Mouse (Mus musculus): ENCODE data around the gene Mettl6. TPM values are rescaled to one million over a fixed set of nuclear protein-coding genes. Genes with fewer than 3 reads are reported as not detected.

Mettl6 gene
- total and polyA plus RNA-seq, 3 experiments = 35.6 to 39.2 TPM; not detected in 1

GRCm38 (mm10) chr14:31515895-31516294, 21.1 kb upstream of the Mettl6 start:
- no peaks in the 10 kb centered on the region for H3K4me1 ChIP-seq (ENCODE audit: control insufficient read depth in 1 of 2, insufficient read depth in 2 of 2, low read length in 2 of 2)
- DNase-seq (ENCODE audit: low read depth, low spot score) = no peak
- no peaks in the 10 kb centered on the region for H3K36me3 ChIP-seq (ENCODE audit: control insufficient read depth in 1 of 2, insufficient read depth in 2 of 2, low read length in 2 of 2)
- H3K79me2 ChIP-seq (ENCODE audit: control insufficient read depth, insufficient read depth, low read length, poor library complexity) = no peaks in the 10 kb centered on the region
- no peak overlapping the region for H3K9ac ChIP-seq (ENCODE audit: control insufficient read depth, low read depth, low read length, poor library complexity, severe bottlenecking)
- no peak overlapping the region for H3K27ac ChIP-seq (ENCODE audit: control insufficient read depth, low read depth, low read length)
- no peaks in the 10 kb centered on the region for H3K27me3 ChIP-seq (ENCODE audit: control insufficient read depth in 1 of 2, insufficient read depth in 2 of 2, low read length in 2 of 2)
- H3K4me3 ChIP-seq (ENCODE audit: control insufficient read depth in 1 of 2, insufficient read depth in 1 of 2, low read depth in 2 of 2, low read length in 2 of 2) = no peak overlapping the region
- TF ChIP-seq RAD21 (IDR thresholded peaks at IDR 0.05; ENCODE audit: low read depth, low read length) (no peak), POLR2AphosphoS5 (IDR thresholded peaks at IDR 0.05; ENCODE audit: borderline replicate concordance, low read depth, low read length) (no peak), GABPA (IDR thresholded peaks at IDR 0.05; ENCODE audit: low read depth, low read length) (no peak), MEF2A (IDR thresholded peaks at IDR 0.05; ENCODE audit: extremely low read depth, insufficient replicate concordance, low read depth, low read length, poor library complexity, severe bottlenecking) (no peak), ETS1 (IDR thresholded peaks at IDR 0.05; ENCODE audit: low read depth, low read length) (no peak), CHD1 (IDR thresholded peaks at IDR 0.05; ENCODE audit: low read depth, low read length) (no peak), CHD2 (IDR thresholded peaks at IDR 0.05; ENCODE audit: low read length) (no peak)
- H3K9me3 ChIP-seq (replicated peaks; ENCODE audit: insufficient read depth, low read length) = no peaks in the 10 kb centered on the region

GRCm38 (mm10) chr14:31510322-31510721, 15.5 kb upstream of the Mettl6 start:
- no peak overlapping the region for H3K27ac ChIP-seq (ENCODE audit: control insufficient read depth, low read depth, low read length)
- DNase-seq (ENCODE audit: low read depth, low spot score) = no peak
- H3K4me3 ChIP-seq (ENCODE audit: control insufficient read depth in 1 of 2, insufficient read depth in 1 of 2, low read depth in 2 of 2, low read length in 2 of 2) = no peak overlapping the region
- H3K4me1 ChIP-seq (ENCODE audit: control insufficient read depth in 1 of 2, insufficient read depth in 2 of 2, low read length in 2 of 2) = no peaks in the 10 kb centered on the region
- no peak overlapping the region for H3K9ac ChIP-seq (ENCODE audit: control insufficient read depth, low read depth, low read length, poor library complexity, severe bottlenecking)
- no peaks in the 10 kb centered on the region for H3K79me2 ChIP-seq (ENCODE audit: control insufficient read depth, insufficient read depth, low read length, poor library complexity)
- no peaks in the 10 kb centered on the region for H3K27me3 ChIP-seq (ENCODE audit: control insufficient read depth in 1 of 2, insufficient read depth in 2 of 2, low read length in 2 of 2)
- H3K9me3 ChIP-seq (replicated peaks; ENCODE audit: insufficient read depth, low read length) = no peaks in the 10 kb centered on the region
- TF ChIP-seq POLR2A (IDR thresholded peaks at IDR 0.05; ENCODE audit: control insufficient read depth in 1 of 2, insufficient read depth in 1 of 2, low read depth in 1 of 2, low read length in 2 of 2, poor library complexity in 1 of 2) (0 out of 4 replicates have a peak, but pooled peaks of 1 of the 2 experiments have one; percentile 32), ZMIZ1 (IDR thresholded peaks at IDR 0.05; ENCODE audit: low read depth, low read length) (0 out of 2 replicates have a peak, but pooled peaks have one; percentile 16), TCF12 (IDR thresholded peaks at IDR 0.05; ENCODE audit: low read depth, low read length) (no peak), TAL1 (IDR thresholded peaks at IDR 0.05; ENCODE audit: low read length) (no peak), MAZ (IDR thresholded peaks at IDR 0.05; ENCODE audit: low read depth, low read length) (no peak), MYB (IDR thresholded peaks at IDR 0.05; ENCODE audit: low read depth, low read length) (no peak)
- H3K36me3 ChIP-seq (ENCODE audit: control insufficient read depth in 1 of 2, insufficient read depth in 2 of 2, low read length in 2 of 2) = peaks cover 0 to 31% of the 10 kb centered on the region in 2 experiments; a peak in 2 of 4 replicates

DNA sequence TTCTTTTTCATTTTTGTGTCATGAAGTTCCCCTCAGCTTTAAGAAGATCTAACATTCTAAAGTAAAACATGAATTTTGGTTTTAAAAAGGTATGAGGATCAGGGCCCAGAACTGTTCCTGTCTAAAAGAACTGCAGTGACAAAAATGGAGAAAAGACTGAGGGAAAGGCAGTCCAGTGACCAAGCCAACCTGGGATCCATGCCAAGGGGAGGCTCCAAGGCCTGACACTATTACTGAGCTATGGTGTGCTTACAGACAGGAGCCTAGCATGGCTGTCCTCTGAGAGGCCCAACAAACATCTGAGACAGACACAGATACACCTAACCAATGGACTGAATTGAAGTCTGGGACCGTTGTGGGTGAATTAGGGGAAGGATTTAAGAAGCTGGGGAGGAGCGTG, 15.1 kb upstream of the Mettl6 start:
- no peaks in the 10 kb centered on the region for H3K9me3 ChIP-seq (replicated peaks; ENCODE audit: insufficient read depth, low read length)
- H3K9ac ChIP-seq (ENCODE audit: control insufficient read depth, low read depth, low read length, poor library complexity, severe bottlenecking) = no peak overlapping the region
- no peak for DNase-seq (ENCODE audit: low read depth, low spot score)
- TF ChIP-seq E2F4 (IDR thresholded peaks at IDR 0.05; ENCODE audit: borderline replicate concordance, low read depth, low read length) (no peak), ZMIZ1 (IDR thresholded peaks at IDR 0.05; ENCODE audit: low read depth, low read length) (no peak), ZNF384 (IDR thresholded peaks at IDR 0.05; ENCODE audit: low read depth, low read length) (no peak), TBP (IDR thresholded peaks at IDR 0.05; ENCODE audit: low read depth, low read length) (no peak), RCOR1 (IDR thresholded peaks at IDR 0.05; ENCODE audit: low read depth, low read length) (no peak), KAT2A (conservative IDR thresholded peaks at IDR 0.05; ENCODE audit: low read depth, low read length) (no peak), ETS1 (IDR thresholded peaks at IDR 0.05; ENCODE audit: low read depth, low read length) (no peak), CTCF (IDR thresholded peaks at IDR 0.05 in 2 of 3, conservative IDR thresholded peaks at IDR 0.05 in 1 of 3; ENCODE audit: control insufficient read depth in 1 of 3, insufficient read depth in 1 of 3, low read depth in 2 of 3, low read length in 3 of 3, poor library complexity in 1 of 3, severe bottlenecking in 1 of 3) (no peak), NELFE (IDR thresholded peaks at IDR 0.05; ENCODE audit: low read depth, low read length) (no peak), CHD2 (IDR thresholded peaks at IDR 0.05; ENCODE audit: low read length) (no peak), MYC (IDR thresholded peaks at IDR 0.05; ENCODE audit: low read depth, low read length) (no peak), EP300 (IDR thresholded peaks at IDR 0.05; ENCODE audit: low read depth in 1 of 2, low read length in 2 of 2) (no peak), GABPA (IDR thresholded peaks at IDR 0.05; ENCODE audit: low read depth, low read length) (no peak), POLR2AphosphoS5 (IDR thresholded peaks at IDR 0.05; ENCODE audit: borderline replicate concordance, low read depth, low read length) (no peak), MAZ (IDR thresholded peaks at IDR 0.05; ENCODE audit: low read depth, low read length) (no peak), SIN3A (IDR thresholded peaks at IDR 0.05; ENCODE audit: low read length) (no peak), BHLHE40 (IDR thresholded peaks at IDR 0.05; ENCODE audit: borderline replicate concordance, low read depth, low read length) (no peak), TAL1 (IDR thresholded peaks at IDR 0.05; ENCODE audit: low read length) (no peak), RAD21 (IDR thresholded peaks at IDR 0.05; ENCODE audit: low read depth, low read length) (no peak), MXI1 (IDR thresholded peaks at IDR 0.05; ENCODE audit: low read depth, low read length) (no peak)
- H3K79me2 ChIP-seq (ENCODE audit: control insufficient read depth, insufficient read depth, low read length, poor library complexity) = no peaks in the 10 kb centered on the region
- no peaks in the 10 kb centered on the region for H3K4me1 ChIP-seq (ENCODE audit: control insufficient read depth in 1 of 2, insufficient read depth in 2 of 2, low read length in 2 of 2)
- H3K4me3 ChIP-seq (ENCODE audit: control insufficient read depth in 1 of 2, insufficient read depth in 1 of 2, low read depth in 2 of 2, low read length in 2 of 2) = no peak overlapping the region
- H3K27ac ChIP-seq (ENCODE audit: control insufficient read depth, low read depth, low read length) = no peak overlapping the region
- peaks cover 0 to 33% of the 10 kb centered on the region in 2 experiments; a peak in 2 of 4 replicates for H3K36me3 ChIP-seq (ENCODE audit: control insufficient read depth in 1 of 2, insufficient read depth in 2 of 2, low read length in 2 of 2)
- H3K27me3 ChIP-seq (ENCODE audit: control insufficient read depth in 1 of 2, insufficient read depth in 2 of 2, low read length in 2 of 2) = no peaks in the 10 kb centered on the region
